Mouse (Mus musculus) left cerebral cortex, postnatal 14 days (tissue): ENCODE data around the gene Gm20388. TPM values are rescaled to one million over a fixed set of nuclear protein-coding genes. Genes with fewer than 3 reads are reported as not detected.

Source experiments
- DNase-seq, 2 experiments: peaks; one replicate each; pipeline ENCODE4 v3.0.0; 2021 to 2022; ENCODE audit warnings: low spot score in 2 of 2, mixed read lengths in 1 of 2
- intact Hi-C: fragments of 180-260 bp; cut with DNase I; formaldehyde crosslinking; loops from one replicate; pipeline ENCODE4 v1.15.1; 2025
- total RNA-seq, 2 experiments: library from RNA; stranded (reverse); gene quantifications; 2 replicates each; pipeline ENCODE4 v1.2.3; 2021

Gene Gm20388
- total RNA-seq, 2 experiments from 2014 or later = 2.8 to 7.3 TPM

DNA sequence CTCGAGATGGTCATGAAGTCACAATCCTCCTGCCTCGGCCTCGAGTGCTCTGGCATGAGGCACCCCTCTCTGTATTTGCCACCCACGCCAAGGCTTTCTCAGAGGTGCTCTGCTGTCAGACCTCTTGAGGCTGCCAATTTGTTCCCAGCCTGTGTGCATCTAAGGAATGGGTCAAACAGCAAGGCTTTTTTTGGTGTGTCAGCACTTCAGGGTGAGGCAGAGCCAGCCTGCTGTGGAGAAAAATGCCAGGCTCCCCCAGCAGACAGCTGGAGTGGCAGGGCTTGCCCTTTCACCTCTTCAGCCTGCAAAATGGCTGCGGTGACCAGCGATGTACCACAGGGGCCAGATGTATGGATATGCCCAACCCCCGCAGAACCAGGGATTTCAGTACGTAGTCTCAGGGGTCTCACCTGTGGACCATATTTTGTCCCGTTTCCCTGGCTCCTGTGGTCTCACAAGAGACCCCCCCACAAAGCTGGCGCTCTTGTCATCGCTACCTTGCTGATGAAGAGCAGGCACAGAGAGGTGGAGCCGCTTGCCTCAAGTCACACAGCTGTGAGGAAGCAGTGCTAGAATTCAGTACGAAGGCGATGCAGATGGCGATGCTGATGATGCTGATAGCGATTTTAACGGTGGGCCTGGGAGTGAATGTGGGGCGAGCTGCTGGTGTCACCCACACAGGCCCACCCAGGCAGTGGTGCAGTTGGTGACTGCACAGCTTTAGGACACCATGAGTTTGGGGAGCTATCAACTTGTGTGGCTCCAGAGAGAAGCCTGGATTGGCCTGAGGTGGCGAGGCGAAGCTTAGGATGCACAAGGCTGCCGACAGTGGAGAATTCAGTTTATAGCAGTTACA, 840.8 kb downstream of the Gm20388 start:
- intact Hi-C loops = no loop called here
- DNase-seq = no peak

DNA sequence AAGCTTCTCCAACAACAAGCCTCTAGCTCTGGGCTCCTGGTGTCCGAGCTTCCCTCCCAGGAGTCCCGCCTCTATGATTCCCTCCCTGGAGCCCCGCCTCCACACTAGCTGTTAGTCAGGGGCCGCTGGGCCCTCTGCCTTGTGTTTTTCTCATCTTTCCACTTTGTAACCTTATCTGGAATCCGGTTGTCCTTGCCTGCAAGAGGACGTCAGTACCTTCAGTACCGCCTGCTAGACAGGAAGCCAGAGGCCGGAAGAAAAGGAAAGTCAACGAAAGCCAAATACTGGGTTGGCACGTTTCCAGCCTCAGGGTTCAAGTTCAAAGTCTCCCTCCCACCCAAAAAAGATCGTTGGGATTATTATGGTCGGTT, 841.4 kb downstream of the Gm20388 start:
- intact Hi-C loops = no loop called here
- DNase-seq = no peak

DNA sequence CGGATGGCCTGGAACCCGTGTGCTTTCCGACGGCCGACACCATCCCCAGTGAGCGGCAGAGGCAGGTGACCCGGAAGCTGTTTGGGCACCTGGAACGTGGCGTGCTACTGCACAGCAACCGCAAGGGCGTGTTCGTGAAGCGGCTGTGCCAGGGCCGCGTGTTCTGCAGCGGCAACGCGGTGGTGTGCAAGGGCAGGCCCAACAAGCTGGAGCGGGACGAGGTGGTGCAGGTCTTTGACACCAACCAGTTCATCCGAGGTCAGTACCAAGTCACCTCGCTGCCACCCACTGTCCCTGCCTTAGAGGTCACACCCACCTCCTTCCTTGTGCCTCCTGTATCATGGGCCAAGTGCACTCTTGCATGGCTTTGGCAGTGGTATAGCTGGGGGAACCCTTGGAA, 842.8 kb downstream of the Gm20388 start:
- intact Hi-C loops = no loop called here
- DNase-seq = no peak

DNA sequence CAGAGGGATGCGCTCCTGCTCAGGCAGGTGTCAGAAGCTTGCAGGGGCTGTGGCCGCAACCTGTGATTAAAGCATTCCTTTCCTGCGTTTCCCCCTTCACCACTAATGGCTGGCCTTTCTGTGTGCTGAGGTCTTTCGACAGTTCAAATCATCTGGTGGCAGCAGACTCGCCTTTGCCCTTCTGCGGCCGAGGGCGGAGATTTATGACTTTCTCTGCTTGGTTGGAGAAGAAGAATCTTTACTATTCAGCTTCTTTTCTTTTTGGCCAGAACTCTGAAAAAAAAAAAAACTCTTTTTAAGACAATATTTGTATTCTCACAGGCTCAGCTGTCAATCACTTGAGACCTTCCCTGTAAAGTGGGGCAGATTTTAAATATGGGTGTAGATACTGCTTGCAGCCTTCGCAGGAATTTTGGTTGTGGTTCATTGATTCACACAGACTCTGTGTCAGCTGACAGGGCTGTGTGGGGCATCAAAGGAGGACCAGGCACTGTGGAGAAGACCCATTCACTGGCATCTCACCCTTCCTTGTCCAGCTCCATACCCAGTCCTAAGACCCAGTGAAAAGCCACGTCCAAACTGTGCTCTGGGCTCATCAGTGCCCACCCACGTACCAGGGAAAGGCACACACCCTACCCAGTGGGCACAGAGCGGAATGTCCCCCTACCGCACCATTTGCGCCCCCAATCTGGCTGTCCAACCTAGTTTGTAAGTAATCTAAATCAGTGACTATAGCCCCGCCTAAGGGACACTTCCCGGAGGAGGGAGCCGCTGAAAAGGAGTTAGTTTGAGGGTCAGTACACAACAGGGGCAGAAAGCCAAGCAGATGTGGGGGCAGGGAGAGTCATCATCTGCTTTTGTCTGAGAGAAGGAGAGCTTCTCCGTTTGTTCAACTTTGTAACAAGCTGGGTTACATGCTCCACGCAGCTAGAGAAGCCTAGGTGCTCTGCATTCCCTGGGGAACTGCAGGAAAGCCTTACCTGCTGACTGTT, 845.0 kb downstream of the Gm20388 start:
- DNase-seq = no peak
- intact Hi-C loops = no loop called here

DNA sequence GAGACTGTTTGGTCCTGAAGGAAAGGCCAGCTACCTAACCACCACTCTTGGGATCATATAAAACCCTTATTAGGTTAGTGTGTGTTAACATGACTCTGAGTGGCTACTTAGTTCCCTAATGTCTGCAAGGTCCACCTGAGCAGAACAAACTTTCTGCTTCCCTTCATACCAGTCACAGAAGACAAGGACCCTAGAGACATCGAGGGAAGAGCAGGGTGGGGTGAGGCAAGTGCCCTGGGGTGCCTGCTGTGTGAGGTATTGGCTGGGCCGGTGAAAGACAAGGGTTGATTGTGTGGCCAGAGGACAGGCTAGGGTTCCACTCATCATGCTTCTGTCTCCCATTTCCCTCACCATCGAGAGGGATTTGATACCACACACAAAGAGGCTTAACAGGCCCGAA, 847.4 kb downstream of the Gm20388 start:
- no peak for DNase-seq
- intact Hi-C loops = no loop called here

DNA sequence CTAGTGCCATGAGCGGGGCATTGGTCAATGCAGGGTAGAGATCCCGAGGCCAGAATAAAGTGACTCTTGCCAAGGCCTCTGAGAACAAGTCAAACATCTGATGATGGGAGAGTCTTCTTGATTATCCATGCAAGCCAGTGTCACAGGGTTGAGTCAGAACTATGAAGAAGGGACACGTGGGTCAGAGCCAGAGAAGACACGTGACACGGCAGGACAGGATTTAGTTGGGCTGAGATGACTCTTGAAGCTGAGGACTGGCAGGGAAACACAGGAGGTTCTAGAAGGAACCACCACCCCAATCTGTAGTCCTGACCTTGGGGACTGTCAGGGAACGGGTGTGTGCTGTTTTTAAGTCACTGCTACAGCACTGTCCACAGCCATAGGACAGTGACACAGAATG, 849.2 kb downstream of the Gm20388 start:
- intact Hi-C loops = no loop called here

DNA sequence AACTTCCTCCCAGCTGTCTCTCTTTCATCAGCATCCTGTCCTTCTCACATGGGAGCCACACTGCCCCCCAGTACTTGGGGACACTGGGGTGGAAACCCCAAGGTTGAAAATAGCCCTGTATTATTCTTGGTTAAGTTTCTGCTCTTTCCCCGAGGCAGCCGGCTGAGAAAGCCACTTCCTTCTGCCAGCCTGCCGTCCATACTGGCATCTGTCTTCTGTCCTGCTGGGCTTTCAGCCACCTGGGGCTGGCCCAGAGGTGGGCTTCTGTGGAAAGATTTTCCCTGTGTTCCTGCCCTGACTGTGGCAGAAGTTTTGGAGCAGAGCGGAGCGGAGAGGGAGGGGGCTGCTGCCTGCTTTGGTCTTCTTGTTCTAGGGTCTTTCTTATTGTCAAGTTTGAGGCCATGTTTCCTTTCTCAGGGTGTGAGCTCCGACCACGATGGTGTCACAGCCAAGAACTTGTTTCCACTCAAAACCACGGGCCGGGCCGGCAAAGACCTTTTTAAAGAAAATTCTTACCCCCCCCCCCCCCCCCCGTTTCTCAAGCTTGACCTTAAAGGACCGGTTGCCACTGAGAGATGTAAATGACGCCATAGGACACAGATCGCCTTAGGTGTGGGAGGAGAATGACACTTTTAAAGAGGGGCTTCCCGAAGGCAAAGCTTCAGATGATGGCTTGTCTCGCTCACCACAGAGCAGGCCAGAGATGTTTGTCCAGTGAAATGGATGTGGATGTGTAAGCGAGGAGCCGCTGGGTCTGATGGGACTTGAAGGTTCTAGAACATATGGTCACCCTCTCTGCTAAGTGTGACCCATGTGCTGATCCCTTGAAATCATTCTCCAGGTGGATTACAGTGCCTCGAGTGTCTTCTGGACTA, 849.9 kb downstream of the Gm20388 start:
- intact Hi-C loops = no loop called here
- no peak for DNase-seq

More for the DNA sequence above, 849.2 kb downstream of the Gm20388 start:
- DNase-seq = no peak

DNA sequence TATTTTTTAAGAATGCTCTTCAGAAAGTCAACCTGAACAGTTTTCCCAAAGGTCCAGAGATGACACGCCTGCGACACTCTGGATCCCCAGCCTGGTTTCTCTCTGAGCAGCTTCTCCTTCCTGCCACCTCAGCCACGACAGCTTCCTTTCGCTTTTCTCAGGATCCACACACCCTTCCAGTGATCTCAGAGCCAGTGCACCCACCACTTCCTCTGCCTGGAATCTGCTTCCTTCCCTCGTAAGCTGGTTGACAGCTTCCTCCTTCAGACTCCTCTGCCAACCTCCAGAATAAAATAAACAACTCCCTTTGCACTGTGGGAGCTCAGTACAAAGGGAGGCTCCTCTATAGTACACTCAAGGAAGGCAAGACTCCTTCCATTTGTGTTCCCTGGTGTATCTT, 852.6 kb downstream of the Gm20388 start:
- no peak for DNase-seq
- intact Hi-C loops = no loop called here

DNA sequence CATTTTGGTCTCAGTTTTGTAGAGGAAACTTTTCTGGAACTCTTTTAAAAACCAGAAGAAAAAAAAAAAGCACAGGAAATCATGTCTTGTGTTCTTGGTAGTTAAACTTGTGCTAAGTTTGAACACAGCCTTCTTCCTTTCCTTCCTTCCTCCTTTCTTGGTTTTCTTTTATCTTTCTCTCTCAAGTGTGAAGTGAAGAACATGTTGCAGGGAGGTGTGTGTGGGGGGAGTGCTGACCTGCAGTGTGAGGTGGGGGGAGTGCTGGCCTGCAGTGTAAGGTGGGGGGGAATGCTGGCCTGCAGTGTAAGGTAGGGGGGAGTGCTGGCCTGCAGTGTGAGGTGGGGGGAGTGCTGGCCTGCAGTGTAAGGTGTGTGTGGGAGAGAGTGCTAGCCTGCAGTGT, 854.0 kb downstream of the Gm20388 start:
- intact Hi-C loops = no loop called here
- DNase-seq = no peak

DNA sequence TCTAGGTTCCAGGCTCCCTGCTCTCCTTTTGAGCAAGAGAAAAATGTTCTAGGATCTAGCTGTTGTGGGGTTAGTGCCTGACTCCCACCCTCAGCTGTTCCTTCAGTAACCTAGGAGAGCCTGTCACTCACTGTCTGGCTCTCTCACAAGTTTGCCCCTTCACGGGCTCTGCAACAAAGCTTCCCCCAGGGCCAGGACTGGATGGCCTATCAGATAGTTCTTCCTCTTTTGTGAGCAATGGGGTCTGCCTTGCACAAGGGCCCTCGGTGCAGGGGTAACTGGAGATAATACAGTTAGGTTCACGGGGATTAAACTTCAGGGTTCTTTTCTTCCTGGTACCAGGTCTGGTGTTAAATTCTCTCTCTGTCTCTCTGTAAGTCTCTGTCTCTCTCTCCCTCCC, 856.0 kb downstream of the Gm20388 start:
- intact Hi-C loops = no loop called here
- no peak for DNase-seq

DNA sequence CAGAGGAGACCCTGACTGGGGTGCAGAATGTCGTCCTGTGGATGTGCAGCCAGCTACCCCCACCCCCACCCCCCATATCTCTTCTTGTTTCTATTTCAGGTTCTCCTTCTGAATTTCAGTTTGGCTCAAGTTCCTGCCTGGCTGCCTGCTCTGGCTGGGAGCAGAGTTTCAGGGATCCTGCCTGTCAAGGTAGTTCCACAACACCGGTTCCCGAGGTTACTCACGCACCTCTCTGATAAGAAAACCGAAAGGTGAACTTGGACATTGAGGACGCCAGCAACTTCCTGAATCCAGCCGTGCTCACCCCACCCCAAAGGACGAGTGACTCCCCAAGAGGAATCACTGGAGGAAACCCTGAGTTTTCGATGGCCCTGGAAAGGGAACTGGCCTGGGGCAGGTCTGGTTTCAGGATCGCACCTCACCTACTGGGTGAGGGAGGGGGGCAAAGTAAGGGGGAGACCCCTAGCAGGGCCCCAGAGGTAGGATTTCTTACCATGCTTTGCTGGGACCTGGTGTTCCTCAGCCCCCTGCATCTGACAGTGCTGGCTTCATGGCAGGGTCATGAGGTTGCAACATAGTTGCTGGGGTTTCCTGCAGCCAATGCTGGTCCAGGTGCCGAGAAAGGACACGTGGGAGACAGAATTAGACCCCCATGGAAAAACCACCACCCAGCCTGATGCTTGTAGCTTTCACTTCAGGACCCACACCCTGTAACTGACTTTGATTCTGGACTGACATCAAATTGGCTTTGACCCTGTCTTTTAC, 858.0 kb downstream of the Gm20388 start:
- intact Hi-C loops = no loop called here
- DNase-seq = no peak

DNA sequence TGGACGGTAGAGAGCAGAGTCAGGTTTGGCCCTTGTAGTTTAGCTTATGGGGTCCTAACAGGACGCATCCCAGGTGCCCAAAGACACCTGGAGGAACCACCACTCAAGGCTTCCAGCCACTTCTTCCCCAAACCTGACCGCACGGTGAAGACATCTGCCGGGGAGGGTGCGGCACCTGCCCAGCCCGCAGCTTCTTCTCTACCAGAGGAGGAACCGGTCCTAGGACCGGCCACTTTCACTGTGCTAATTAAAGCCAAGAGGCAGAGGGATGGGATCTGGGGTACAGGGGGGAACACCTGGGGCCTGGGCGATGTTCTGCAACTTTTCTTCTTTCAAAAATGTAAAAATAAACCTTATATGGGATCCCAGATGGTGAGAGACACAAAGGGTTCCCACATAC, 866.5 kb downstream of the Gm20388 start:
- intact Hi-C loops = no loop called here
- no peak for DNase-seq

DNA sequence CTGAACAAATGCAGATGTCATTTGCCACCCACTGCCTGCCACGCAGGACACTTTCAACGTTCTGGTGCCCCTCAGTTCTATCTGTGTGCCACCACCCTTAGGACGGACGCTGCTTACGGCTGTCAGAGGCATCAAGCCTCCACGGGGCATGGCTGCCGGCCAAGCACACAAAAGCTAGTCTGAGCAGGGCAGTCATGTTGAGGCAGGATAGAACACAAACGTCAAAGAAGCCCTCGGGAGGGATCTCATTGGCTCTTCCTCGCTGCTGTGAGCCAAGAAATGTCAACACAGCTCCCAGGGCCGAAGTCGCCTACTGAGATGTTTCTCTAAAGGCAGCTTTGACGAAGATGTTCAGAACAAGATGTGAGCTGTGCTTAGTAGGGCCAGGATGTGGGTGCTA, 867.1 kb downstream of the Gm20388 start:
- intact Hi-C loops = no loop called here
- no peak for DNase-seq

DNA sequence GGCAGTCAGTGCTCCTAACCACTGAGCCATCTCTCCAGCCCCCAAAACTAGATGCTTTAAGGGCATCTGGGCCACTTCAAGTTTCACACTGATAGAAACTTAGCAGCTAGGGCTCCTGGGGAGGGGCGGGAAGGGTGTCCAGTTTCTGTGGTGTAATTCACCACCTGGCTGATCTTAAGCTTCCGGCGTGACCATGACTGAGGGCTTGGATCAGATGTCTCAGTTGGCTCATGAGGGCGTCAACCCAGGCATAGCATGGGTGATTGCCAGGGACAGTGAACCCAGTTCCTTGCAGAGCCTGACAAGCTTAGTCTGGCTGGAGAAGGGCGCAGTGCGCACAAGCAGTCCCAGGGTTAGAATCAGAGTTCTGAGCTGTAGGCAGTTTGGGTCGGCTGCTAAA, 868.5 kb downstream of the Gm20388 start:
- intact Hi-C loops = no loop called here
- no peak for DNase-seq

DNA sequence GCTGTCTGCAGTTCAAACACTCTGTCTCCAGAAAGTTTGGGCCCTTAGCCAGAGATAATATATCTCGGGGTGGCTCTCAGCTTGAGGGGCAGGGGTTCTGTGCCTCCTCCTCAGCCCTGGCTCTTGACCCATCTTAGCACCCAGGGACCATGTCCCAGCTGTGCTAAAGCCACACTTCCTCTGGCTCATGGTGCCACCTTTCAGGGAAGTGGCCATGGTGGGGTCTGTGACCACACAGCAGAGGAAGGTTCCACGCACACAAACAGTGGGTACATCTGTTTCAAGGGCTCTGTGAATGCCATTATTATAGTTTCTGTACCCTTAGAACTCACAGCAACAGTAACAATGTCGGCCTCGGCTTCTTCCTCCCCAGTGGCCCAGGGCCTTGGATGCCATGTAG, 873.1 kb downstream of the Gm20388 start:
- intact Hi-C loops = no loop called here
- DNase-seq = no peak

DNA sequence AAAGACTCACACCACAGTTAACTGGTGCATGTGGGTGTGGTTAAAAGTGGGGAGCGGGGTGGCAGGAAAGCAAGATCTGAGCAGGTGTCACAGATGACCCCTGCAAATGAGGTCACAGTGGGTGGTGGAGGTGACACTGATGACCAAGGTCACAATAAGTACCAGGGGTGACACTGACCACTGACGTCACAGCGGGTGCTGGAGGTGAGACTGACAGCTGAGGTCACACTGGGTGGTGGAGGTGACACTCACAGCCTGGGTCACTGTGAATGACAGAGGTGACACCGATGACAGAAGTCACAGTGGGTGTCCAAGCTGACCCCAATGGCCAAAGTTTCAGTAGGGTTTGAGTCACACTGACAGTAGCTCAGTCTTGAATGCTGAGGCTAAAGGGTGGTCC, 876.1 kb downstream of the Gm20388 start:
- no peak for DNase-seq
- intact Hi-C loops = no loop called here

DNA sequence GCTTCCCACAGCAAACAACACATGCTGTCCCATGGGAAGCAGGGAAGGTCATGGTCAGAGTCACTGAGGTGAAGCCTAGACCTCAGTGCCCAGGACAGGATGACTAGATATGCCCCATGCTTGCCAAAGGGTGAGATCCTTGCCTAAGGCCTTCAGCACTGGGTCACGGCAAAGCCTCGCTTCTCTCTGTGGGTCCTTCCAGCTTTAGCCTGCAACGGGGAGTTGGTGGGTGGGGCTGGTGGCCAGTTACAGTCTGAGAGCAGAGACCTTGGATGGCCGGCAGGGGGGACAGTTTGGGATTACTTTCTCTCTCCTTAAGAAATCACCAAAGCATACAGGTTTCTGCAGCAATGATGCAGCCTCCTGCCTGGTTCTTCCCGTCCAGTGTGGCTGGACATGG, 877.0 kb downstream of the Gm20388 start:
- intact Hi-C loops = no loop called here

DNA sequence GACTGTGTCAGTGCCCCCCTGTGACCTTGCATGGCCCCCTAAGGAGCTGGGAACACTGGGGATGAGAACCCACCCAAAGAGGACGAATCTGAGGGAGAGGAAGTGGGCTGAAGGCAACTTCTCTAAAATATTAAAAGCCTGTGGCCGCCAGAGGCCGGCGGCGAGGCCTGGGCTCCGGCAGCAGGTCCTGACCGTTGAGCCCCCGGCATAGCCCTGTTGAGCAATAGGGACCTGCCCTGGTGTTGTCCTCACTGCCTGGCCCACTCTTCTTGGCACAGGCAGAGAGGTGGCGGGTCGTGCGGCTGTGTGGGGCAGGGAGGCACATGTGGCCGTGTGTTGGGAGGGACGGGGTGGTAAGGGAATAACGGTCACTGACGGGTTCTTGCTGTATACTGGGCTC, 882.1 kb downstream of the Gm20388 start:
- intact Hi-C loops = no loop called here
- peak in 1 of 2 experiments; percentile 20 for DNase-seq

More for the DNA sequence above, 877.0 kb downstream of the Gm20388 start:
- no peak for DNase-seq
